Mouse (Mus musculus): Measurements from ENCODE around the gene Ddah2. TPM values are rescaled to one million over a fixed set of nuclear protein-coding genes. Genes with fewer than 3 reads are reported as not detected.

Ddah2 gene
- polyA plus RNA-seq, 1 experiment = 62.7 TPM

DNA sequence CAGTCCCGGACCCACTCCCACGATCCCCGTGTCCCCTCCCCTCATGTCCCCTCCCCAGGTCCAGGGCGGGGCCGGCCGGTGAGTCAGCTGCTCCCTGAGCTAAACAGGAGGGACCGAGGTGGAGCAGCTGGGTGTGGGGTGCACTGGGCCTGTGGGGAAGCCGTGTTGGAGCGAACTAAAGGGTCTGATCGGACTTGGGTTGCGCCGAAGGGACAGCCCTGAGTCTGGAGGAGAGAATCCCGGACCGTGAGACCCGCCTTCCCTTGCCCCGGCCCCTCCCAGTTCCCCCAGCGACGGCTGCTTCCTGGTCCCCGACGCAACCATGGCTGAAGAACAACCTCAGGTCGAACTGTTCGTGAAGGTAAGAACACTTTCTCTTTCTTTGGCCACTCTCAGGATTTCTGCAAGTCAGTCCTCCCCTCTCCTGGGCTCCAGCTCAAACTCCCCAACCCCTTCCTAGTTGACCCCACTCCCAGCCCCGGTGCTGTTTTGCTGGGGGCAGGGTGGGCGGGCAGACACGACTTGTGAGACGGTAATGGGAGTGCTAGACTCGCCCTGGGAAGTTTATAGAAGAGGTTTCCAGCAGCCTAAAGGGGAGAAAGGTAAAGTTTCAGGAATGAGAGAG is 8.6 kb upstream of the Ddah2 start:
- DNase-seq (ENCODE audit: low read depth) = no peak

GRCm38 (mm10) chr17:35051156-35052086 is 7.4 kb upstream of the Ddah2 start:
- DNase-seq (ENCODE audit: low read depth) = no peak

- DNase-seq (ENCODE audit: low read depth) = no peak
These were observed 6.5 kb upstream of the Ddah2 start for GRCm38 (mm10) chr17:35052271-35052798.

DNA sequence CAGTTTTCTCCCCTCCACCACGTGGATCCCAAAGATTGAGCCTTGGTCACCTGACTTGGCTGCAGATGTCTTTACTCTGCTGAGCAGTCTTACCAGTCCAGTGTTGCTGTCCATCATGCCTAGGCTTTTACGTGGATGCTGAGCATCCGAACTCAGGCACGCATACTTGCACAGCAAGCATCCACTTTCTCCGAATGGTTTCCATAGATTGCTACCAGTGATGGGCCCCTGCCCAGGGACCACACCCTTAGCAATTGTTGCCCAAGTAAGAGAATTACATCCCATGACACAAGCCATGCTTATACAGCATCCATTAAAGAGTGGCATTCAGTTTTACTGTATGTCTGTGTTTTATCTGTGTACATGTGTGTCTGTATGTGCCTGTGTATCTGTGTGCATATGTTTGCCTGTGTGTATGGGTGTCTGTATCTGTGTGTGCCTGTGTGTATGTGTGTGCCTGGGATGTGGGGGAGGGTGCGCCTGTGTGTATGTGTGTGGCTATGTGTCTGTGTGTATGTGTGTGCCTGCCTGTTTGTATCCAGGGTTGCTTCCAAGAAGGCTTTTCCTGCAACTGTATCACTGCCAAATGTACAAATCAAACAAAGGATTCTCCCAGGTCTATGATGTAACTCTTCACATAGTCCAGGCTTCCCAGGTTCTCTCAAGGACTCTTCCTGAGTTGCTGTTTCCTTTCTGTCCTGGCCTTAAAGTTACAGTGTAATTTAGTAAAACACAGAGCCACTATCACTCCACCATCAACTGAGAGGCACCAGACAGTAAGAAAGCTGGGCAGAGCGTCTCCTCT is 2.9 kb upstream of the Ddah2 start:
- DNase-seq (ENCODE audit: low read depth) = no peak

GRCm38 (mm10) chr17:35057090-35057489 is 1.7 kb upstream of the Ddah2 start:
- no peak for DNase-seq (ENCODE audit: low read depth)

GRCm38 (mm10) chr17:35058316-35058715 is 519 bp upstream of the Ddah2 start:
- DNase-seq (ENCODE audit: low read depth) = no peak

DNA sequence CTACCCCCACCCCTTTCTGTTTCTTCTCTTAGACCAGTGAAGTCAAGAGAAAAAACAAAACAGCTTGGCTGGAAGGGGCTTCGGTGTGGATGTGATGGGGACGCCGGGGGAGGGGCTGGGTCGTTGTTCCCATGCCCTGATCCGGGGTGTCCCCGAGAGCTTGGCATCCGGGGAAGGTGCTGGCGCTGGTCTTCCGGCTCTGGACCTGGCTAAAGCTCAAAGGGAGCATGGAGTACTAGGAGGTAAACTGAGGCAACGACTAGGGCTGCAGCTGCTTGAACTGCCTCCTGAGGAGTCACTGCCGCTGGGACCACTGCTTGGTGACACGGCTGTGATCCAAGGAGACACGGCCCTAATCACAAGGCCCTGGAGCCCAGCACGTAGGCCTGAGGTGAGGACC is 1.2 kb downstream of the Ddah2 start:
- DNase-seq (ENCODE audit: low read depth) = no peak

DNA sequence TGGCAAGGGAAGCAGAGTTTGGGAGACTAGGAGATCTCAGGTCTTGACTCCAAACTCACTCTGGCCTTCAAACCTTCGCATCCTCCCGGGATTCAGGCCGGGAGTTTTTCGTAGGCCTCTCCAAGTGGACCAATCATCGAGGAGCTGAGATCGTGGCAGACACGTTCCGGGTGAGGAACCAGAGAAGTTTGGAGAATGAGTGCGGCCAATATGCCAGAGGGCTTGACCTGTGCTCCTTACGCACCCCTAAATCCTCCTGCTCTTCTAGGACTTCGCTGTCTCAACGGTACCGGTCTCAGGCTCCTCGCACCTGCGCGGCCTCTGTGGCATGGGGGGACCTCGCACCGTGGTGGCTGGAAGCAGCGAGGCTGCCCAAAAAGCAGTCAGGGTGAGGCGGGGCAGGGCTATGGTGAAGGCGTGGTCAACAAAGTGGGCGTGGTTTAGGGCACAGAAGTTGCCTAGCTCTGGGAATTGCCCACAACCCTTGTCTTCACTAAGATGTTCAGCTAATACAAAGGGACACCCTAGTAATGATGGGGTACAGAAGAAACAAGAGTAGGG is 2.0 kb downstream of the Ddah2 start:
- DNase-seq (ENCODE audit: low read depth) = no peak

GRCm38 (mm10) chr17:35061299-35061698 is 2.5 kb downstream of the Ddah2 start:
- DNase-seq (ENCODE audit: low read depth) = no peak

DNA sequence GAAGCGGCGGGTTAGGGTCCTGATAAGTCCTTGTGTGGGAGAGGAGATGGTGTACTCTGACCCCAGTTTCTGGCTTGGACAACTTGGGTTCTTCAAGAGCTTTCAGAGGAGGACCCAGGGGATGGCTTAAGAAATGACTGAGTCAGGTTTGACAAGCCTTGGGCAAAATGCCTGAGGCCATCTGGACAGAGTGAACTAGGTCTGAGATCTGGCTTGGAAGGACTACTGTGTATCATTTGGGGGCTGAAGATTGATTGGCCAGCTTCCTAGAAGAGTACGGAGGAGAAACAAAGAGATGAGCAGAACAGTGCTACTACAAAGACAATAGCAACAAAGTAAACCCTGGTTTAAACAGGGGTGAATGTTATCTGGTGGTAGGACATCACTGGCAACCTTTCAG is 4.6 kb downstream of the Ddah2 start:
- no peak for DNase-seq (ENCODE audit: low read depth)

DNA sequence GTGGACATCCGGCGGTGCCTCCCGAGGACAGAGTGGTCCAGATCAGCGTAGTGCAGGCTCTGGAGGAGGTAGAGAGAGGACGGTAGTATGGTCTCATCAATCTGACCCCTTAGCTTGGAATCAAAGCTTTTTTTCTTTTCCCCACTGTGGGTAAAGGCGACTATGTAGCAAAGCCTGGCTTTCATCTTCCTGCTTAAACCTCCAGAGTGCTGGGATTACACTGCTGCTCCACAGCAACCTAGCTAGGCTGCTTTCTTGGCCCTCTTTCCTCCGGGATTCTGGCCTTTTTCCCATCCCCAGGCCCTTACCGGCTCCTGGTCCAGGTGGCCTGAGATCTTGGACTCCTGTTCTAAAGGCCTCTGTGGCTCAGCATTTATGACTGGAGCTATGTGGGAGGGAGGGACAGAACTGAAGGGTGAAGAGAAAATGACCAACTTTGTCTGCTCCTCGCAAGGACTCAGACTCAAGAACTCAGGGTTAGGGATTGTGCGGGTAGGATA is 5.6 kb downstream of the Ddah2 start:
- DNase-seq (ENCODE audit: low read depth) = no peak

- DNase-seq (ENCODE audit: low read depth) = peak; percentile 86
These were observed 6.4 kb downstream of the Ddah2 start, which contains the start of gene Ly6g6c for GRCm38 (mm10) chr17:35064951-35065947. Gene Ly6g6c, plus strand, starts transcription at chr17:35065388.

DNA sequence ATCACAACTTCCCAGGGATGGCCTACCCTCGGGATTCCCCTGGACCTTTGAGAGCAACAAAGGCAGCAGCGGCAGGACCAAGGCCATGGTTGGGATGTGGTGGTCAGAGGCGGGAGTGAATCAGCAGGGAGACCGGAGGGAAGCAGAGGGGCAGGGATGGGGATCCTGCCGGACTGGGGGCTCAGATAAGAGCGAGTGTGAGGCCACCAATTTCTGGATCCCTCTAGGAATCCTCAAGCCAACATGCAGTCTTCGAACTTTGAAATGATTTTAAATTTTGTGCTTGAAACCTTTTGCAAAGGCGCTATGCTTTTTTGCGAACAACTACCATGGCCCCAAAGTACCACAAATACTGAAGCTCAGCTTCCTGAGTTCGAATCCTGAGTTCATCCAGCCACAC is 7.2 kb downstream of the Ddah2 start, which contains the start of gene Mpig6b:
TSS of gene Mpig6b (minus strand) at position 101 of the 400 bp plus-strand sequence.
- no peak for DNase-seq (ENCODE audit: low read depth)

- DNase-seq (ENCODE audit: low read depth) = no peak
These were observed 9.5 kb downstream of the Ddah2 start for GRCm38 (mm10) chr17:35068213-35068914.

DNA sequence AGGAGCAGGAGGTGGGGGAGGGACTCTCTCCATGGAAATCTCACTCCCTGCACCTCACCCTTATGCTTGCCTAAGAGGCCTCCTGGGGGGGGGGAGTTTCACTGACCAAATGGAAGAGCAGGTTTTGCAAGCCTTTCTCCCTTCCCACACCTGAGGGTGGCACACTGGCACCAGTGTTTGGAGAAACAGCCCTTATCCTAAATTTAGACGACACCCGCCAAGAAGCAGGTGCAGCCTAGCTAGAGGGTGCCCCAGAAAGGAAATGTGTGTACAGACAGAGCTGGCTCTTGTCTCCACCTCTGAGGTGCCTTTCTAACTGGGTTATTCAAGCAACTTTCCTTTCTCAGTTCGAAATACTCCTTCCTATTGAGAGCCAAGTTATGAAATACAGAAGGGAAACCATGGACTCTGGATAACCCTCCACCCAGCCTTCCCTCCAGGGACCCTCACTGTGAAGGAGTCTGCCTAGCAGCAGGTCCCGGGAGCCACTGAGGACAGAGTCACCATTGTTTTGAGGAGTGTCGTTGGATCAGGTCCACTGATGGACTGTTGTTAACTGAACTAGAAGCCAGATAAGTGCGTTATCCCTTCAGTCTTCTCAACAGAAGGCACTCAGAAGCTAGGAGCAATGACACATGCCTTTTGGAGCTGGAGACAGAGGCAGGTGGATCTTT is 11.9 kb downstream of the Ddah2 start:
- DNase-seq (ENCODE audit: low read depth) = peak; percentile 84

DNA sequence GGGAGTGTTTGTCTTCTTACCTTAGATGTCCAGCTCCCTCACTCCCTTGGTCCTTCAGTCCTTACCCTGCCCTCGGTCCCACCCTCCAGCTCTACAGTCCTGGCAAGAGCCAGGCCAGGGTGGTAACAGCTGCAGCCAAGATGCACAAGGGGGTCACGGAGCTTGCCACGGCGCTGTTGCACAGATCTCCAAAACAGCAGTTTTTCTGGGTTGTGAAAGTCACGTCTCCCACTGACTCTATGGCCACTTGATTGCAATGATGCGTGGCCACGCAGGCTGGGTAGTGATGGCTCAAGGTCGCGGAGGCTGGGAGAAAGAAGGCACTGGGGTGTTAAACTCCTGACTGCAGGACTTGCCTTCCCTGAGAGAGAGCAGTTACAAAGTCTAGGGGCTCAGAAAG is 12.6 kb downstream of the Ddah2 start:
- DNase-seq (ENCODE audit: low read depth) = no peak

GRCm38 (mm10) chr17:35074097-35074496 is 15.3 kb downstream of the Ddah2 start:
- DNase-seq (ENCODE audit: low read depth) = no peak

DNA sequence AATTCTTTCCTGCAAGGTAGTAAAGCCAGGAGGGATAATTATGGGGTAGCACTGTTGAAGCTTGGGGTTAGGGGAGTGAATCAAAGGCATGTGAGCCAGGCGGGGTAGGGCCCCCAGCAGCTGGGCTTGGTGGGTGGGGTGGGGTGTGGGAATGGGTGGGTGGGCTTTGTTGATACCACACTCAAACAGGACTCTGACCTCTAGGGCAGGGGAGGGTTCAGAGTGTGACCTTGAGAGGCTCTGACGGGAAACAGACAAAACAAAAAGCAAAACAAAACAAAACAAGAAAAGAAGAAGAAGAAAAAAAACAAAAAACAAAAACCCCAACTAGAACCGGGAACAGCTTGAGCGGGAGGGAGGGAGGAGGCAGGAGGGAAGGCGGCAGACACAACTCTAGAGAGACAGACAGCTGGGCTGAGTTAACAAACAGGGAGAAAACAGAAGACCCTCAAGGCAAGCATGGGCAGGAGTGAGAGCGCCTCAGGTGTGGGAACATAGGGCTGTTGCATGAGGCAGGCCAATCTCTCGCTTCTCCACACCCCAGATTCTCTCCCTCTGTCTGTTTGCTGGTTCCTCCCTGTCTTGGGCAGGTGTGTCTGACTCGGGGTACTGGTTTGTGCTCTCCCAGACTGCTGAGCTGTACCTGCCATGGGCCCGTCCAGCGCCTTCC is 17.8 kb downstream of the Ddah2 start, which contains the start of gene Ly6g6e:
TSS of gene Ly6g6e (plus strand) at position 396 of the 670 bp plus-strand sequence.
- no peak for DNase-seq (ENCODE audit: low read depth)
